Mouse (Mus musculus): Measurements from ENCODE around the gene Slco1a6.
"Not testable (repeated sequence)": the region's sequence is repeated elsewhere in the genome, so short reads cannot be mapped to it uniquely, and the experiment has no call there.

Slco1a6 gene

GRCm38 (mm10) chr6:142208421-142208820, at the start of gene Slco1a6:
TSS of gene Slco1a6 (minus strand) at chr6:142208521.
- DNase-seq = no peak

GRCm38 (mm10) chr6:142250738-142251307, 42.5 kb upstream of the Slco1a6 start:
- DNase-seq = not testable (repeated sequence)

- DNase-seq = no peak
Observed at GRCm38 (mm10) chr6:142245065-142245464, 36.7 kb upstream of the Slco1a6 start.

- DNase-seq = no peak
Observed at GRCm38 (mm10) chr6:142239468-142239867, 31.1 kb upstream of the Slco1a6 start.

GRCm38 (mm10) chr6:142220138-142220537, 11.8 kb upstream of the Slco1a6 start:
- no peak for DNase-seq

- DNase-seq = no peak
Observed at GRCm38 (mm10) chr6:142211821-142212220, 3.5 kb upstream of the Slco1a6 start.

GRCm38 (mm10) chr6:142209749-142210148, 1.4 kb upstream of the Slco1a6 start:
- no peak for DNase-seq

GRCm38 (mm10) chr6:142200524-142200923, 7.8 kb downstream of the Slco1a6 start:
- no peak for DNase-seq

GRCm38 (mm10) chr6:142194245-142194644, 14.1 kb downstream of the Slco1a6 start:
- no peak for DNase-seq

- peak in 1 of 2 experiments; percentile 43 for DNase-seq
Observed at GRCm38 (mm10) chr6:142191962-142192361, 16.4 kb downstream of the Slco1a6 start.

GRCm38 (mm10) chr6:142187426-142187825, 20.9 kb downstream of the Slco1a6 start:
- DNase-seq = no peak

GRCm38 (mm10) chr6:142185868-142186415, 22.4 kb downstream of the Slco1a6 start:
- no peak for DNase-seq

- peak in 1 of 2 experiments; percentile 32 for DNase-seq
Observed at GRCm38 (mm10) chr6:142163406-142163805, 44.9 kb downstream of the Slco1a6 start.

- peak in 1 of 2 experiments; percentile 18 for DNase-seq
Observed at GRCm38 (mm10) chr6:142161171-142161570, 47.1 kb downstream of the Slco1a6 start.

- DNase-seq = not testable (repeated sequence)
Observed at GRCm38 (mm10) chr6:142154081-142154480, 54.2 kb downstream of the Slco1a6 start.

GRCm38 (mm10) chr6:142148371-142148770, 60.0 kb downstream of the Slco1a6 start:
- no peak for DNase-seq

- no peak for DNase-seq
Observed at GRCm38 (mm10) chr6:142111667-142112305, 96.5 kb downstream of the Slco1a6 start.

- DNase-seq = no peak
Observed at GRCm38 (mm10) chr6:142091126-142091525, 117.2 kb downstream of the Slco1a6 start.

GRCm38 (mm10) chr6:142058281-142058680, 150.0 kb downstream of the Slco1a6 start:
- DNase-seq = not testable (repeated sequence)

- no peak for DNase-seq
Observed at GRCm38 (mm10) chr6:142047689-142048088, 160.6 kb downstream of the Slco1a6 start.

GRCm38 (mm10) chr6:142045746-142046145, 162.6 kb downstream of the Slco1a6 start:
- no peak for DNase-seq

- DNase-seq = peak in 1 of 2 experiments; percentile 44
Observed at GRCm38 (mm10) chr6:142041896-142042295, 166.4 kb downstream of the Slco1a6 start.

- peak; percentile 34 to 53 for DNase-seq
Observed at GRCm38 (mm10) chr6:142040306-142041175, 167.8 kb downstream of the Slco1a6 start.
